Mouse (Mus musculus) limb, embryonic 11.5 days (tissue): ENCODE results near the gene Ovol1. TPM values are rescaled to one million over a fixed set of nuclear protein-coding genes. Genes with fewer than 3 reads are reported as not detected.

Experiments used
- ATAC-seq: fragments of 200-750 bp; cut with Nextera tagmentation; 2 replicates; pipeline ENCODE4 v1.8.0; 2017; ENCODE audit warnings: low read depth; ENCODE audit not compliant: insufficient number of reproducible peaks, low FRiP score, low TSS enrichment
- DNase-seq: peaks from one replicate; pipeline ENCODE4 v3.0.0-alpha.2; 2015; ENCODE audit warnings: low spot score
- H3K27ac ChIP-seq: fragments of 300-500 bp; sonication (generic); replicated peaks from 2 replicates; pipeline ENCODE4 v1.5.1; 2014; ENCODE audit warnings: low read depth, mild to moderate bottlenecking, low read length
- H3K27me3 ChIP-seq: fragments of 300-500 bp; sonication (generic); 2 replicates; pipeline ENCODE4 v1.6.1; 2014; ENCODE audit warnings: mild to moderate bottlenecking, low read length, mixed read lengths; ENCODE audit not compliant: control insufficient read depth, insufficient read depth
- H3K36me3 ChIP-seq: fragments of 300-500 bp; sonication (generic); 2 replicates; pipeline ENCODE4 v1.6.1; 2014; ENCODE audit warnings: mild to moderate bottlenecking, low read length, moderate library complexity, mixed read lengths; ENCODE audit not compliant: control insufficient read depth, insufficient read depth
- H3K4me1 ChIP-seq: fragments of 300-500 bp; sonication (generic); 2 replicates; pipeline ENCODE4 v1.6.1; 2014; ENCODE audit warnings: low read length, mixed read lengths; ENCODE audit not compliant: control insufficient read depth, insufficient read depth
- H3K4me2 ChIP-seq: fragments of 300-500 bp; sonication (generic); 2 replicates; pipeline ENCODE4 v1.6.1; 2014; ENCODE audit warnings: low read depth, mild to moderate bottlenecking, moderate library complexity; ENCODE audit not compliant: severe bottlenecking
- H3K4me3 ChIP-seq: fragments of 300-500 bp; sonication (generic); 2 replicates; pipeline ENCODE4 v1.5.1; 2014; ENCODE audit warnings: low read depth, low read length
- H3K9ac ChIP-seq: fragments of 300-500 bp; sonication (generic); 2 replicates; pipeline ENCODE4 v1.6.1; 2014; ENCODE audit warnings: mild to moderate bottlenecking, low read length
- H3K9me3 ChIP-seq: fragments of 300-500 bp; sonication (generic); 2 replicates; pipeline ENCODE4 v1.6.1; 2016; ENCODE audit warnings: low read length; ENCODE audit not compliant: control insufficient read depth
- WGBS: fragments of 180-500 bp; shearing (Covaris S2); extraction: QIAGEN DNeasy Blood & Tissue Kit; methylation state at CpG from one replicate; pipeline ENCODE4 v1.1.7; 2014; 5-methylcytosine and 5-hydroxymethylcytosine counted together
- polyA plus RNA-seq: library from polyadenylated mRNA; unstranded; fragments of >200 nt; fragmentation: Nextera tagmentation; extraction: Ambion mirVana; gene quantifications from 2 replicates; pipeline ENCODE4 v1.2.1, GENCODE M21; 2014

Gene Ovol1
- 0.74 and 0.79 TPM in 2 replicates for polyA plus RNA-seq

DNA sequence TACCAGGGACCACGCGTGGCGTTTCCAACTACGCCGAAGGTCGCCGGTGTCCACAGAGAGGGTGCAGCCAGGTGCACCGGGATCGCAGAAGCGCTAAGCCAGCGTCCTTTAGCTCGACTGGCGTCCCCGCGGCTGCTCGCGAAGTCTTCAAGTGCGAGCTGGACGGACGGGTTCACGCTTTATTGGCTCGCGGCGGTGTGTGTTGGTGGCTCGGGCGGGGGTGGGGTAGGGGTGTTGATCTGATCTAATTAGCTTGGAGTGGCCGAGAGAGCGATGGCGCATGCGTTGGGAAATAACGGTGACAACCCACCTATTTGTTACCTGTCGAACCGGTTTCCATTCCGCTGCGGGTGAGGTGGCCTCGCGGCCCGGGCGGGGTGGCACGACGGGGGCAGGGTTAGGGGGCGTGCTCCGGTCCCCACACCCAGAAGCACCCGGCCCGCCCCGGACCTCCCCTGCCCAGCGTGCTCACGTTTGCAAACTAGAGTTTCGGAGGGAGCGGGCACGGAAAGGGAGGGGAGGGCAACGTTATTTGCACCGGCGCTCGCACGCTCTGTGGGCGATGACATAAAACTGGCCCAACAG lies at the start of gene Ovol1:
TSS of gene Ovol1 (minus strand) at position 190 of the 585 bp plus-strand sequence.
- ATAC-seq (no peak), DNase-seq (peak; percentile 53)
- no peaks in the 10 kb centered on the region for H3K36me3 ChIP-seq
- H3K27me3 ChIP-seq: peaks cover 72% of the 10 kb centered on the region
- WGBS: under 1% methylated on average over 55 of the region's 57 CpGs
- H3K9ac ChIP-seq: no peak within 1 kb of the TSS
- peak within 1 kb of the TSS; percentile 71 for H3K4me2 ChIP-seq
- H3K4me1 ChIP-seq: peaks cover 10% of the 10 kb centered on the region
- H3K9me3 ChIP-seq: no peaks in the 10 kb centered on the region
- H3K27ac ChIP-seq: no peak within 1 kb of the TSS
- H3K4me3 ChIP-seq: peak within 1 kb of the TSS; percentile 33

DNA sequence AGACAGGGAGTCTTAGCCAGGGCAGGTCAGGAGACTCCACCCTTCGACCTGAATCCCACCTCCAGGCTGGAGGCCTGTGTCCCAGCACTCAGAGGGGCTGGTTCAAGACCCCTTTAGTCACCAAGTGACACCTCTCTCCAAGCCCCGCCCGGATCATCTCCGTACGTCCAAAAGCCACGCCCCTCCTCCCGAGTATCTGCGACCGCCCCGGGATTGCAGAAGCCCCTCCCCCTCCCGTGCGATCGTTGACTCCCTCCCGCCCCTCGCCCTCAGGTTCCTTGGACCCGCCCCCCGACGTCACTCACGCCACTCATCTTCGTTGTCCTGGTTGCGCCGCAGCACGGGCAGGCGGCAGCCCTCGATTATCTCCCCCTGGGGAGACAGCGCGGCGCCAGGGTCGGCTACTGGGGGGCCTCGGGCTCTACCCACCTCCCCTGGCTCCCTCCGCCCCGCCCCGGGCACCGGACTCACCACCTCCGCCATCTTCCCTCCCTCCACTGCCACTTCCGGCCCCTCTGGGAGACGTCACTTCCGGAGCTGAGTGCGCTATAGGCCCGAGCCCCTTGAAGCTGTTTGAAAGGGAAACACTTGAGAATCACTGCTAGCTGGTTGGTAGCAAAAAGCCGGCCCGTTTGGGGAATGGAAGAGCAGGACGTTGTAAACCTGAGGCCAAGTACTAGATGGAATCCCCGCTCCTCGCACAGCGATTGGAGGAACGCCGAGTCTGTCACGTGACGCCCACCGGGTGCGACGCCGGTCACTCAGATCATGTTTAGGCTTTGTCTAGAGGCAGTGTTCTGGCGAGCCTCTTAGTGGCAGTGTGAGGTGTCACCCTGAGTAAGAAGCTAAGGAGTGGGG lies 49.3 kb upstream of the Ovol1 start, which contains the start of gene Kat5:
TSS of gene Kat5 (minus strand) at position 691 of the 858 bp plus-strand sequence.
- Histone ChIP-seq H3K4me3 (peak within 1 kb of the TSS; percentile 65), H3K27me3 (no peaks in the 10 kb centered on the region), H3K9me3 (no peaks in the 10 kb centered on the region), H3K36me3 (peaks cover 28% of the 10 kb centered on the region), H3K27ac (peak within 1 kb of the TSS; percentile 87), H3K4me1 (peaks cover 8% of the 10 kb centered on the region; the same call in 1 of the 2 replicates), H3K9ac (peak within 1 kb of the TSS; percentile 83), H3K4me2 (peak within 1 kb of the TSS; percentile 74)
- WGBS: under 1% methylated on average over 53 of the region's 55 CpGs
- peak; percentile 96 for DNase-seq
- ATAC-seq: peak; percentile 85

DNA sequence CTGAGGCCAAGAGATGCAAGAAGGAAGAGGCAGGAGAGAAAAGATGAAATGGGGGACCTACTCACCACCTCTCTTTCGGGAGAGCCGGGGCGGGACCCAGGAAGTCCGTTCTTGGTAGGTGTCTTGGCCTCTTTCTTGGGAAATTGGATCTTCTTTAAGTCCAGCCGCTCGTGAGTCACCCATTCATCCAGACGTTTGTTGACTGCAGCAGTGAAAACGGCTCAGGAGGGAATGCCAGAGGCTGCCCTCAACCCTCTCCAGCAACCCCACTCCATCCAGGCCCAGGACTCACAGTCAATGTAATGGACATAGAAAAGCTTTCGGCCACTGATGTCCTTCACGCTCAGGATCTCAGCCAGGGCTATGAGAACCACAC lies 48.7 kb upstream of the Ovol1 start:
- DNase-seq: no peak
- peak overlapping the region; percentile 65 for H3K4me3 ChIP-seq
- WGBS: 66% methylated on average over 10 of the region's 10 CpGs
- peak overlapping the region; percentile 83 for H3K9ac ChIP-seq
- H3K9me3 ChIP-seq: no peaks in the 10 kb centered on the region
- peaks cover 31% of the 10 kb centered on the region for H3K36me3 ChIP-seq
- H3K4me1 ChIP-seq: peaks cover 8% of the 10 kb centered on the region; the same call in 1 of the 2 replicates
- no peak overlapping the region for H3K27ac ChIP-seq
- no peaks in the 10 kb centered on the region for H3K27me3 ChIP-seq
- ATAC-seq: no peak
- peak overlapping the region; percentile 74 for H3K4me2 ChIP-seq

DNA sequence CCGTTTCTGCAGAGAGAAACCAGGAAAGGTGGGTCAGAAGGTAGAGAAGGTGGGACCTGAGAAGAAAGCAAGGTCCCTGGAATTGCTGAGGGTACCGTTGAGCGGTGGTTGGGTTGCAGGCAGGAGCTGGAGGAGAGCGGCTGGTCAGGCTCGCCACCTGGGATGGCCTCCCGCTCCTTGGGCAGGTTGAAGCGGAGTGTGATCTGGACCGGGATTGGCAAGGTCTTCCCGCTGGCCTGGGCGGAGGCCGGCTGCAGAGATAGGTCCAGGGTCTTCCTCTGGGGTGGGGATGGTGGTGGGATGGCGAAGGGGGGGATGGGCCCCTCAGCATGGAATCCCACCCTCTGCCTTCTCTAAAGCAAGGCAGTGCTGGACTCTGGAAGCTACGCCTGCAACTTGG lies 48.3 kb upstream of the Ovol1 start:
- no peak for DNase-seq
- H3K27me3 ChIP-seq: no peaks in the 10 kb centered on the region
- H3K4me2 ChIP-seq: peak overlapping the region; percentile 74
- no peak overlapping the region for H3K27ac ChIP-seq
- no peak overlapping the region for H3K4me3 ChIP-seq
- 95% methylated on average over 13 of the region's 13 CpGs for WGBS
- peaks cover 33% of the 10 kb centered on the region for H3K36me3 ChIP-seq
- no peak for ATAC-seq
- no peak overlapping the region; the same call in 1 of the 2 replicates for H3K9ac ChIP-seq
- no peaks in the 10 kb centered on the region for H3K9me3 ChIP-seq
- peaks cover 8% of the 10 kb centered on the region; the same call in 1 of the 2 replicates for H3K4me1 ChIP-seq

DNA sequence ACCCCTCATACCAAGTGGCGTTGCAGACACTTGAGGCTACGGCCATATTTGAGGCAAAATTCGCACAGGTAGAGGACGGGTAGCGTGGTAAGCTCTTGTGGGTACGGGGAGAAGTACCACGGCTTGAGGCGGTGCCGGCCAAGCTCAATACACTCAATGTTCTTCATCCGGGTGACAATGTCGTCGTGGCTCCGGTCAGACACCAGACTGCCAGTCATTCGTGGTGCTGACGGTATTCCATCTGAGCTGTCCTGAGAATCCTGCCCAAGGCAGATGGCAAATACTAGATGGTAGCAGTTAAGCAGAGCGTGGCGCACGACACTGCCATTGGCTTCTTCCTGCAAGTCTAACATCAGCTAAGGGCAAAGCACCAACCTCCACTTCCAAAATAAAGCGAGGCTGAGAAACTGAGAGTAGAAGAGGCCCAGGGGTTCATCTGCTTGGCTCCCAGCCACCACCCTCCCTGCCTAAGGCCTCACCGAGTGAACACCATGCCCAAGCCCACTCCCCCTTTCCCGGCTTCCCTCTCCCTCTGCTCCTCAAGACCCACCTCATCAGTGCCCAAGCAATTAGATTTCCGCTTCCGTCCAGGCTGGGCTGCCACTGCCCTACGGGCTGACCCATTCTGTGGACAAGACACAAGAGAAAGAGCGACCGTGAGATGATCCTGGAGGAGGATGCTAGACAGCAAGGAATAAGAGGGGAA lies 47.4 kb upstream of the Ovol1 start:
- no peak for DNase-seq
- no peaks in the 10 kb centered on the region for H3K9me3 ChIP-seq
- H3K4me3 ChIP-seq: no peak overlapping the region
- peaks cover 33% of the 10 kb centered on the region for H3K36me3 ChIP-seq
- H3K4me1 ChIP-seq: peaks cover 13% of the 10 kb centered on the region
- WGBS: 97% methylated on average over 26 of the region's 26 CpGs
- H3K9ac ChIP-seq: no peak overlapping the region
- no peak overlapping the region for H3K27ac ChIP-seq
- no peak for ATAC-seq
- H3K27me3 ChIP-seq: no peaks in the 10 kb centered on the region
- no peak overlapping the region for H3K4me2 ChIP-seq

DNA sequence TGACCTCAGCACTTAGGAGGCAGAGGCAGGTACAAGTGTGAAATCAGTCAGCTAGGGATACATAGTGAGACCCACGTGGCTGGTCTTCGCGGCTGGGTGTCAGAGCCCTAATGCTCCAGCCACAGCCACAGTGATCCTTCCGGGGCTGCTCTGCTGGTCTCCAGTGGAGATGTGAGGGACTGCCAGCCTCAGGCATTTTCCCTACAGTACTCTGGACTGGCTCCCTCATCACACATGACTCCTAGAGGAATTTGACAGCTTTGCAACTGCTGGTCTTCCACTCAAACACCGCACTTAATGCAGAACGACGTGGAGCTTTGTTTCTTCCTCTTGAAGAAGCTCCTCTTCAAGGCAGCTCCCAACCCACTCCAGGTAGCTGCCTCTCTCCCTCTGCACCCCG lies 45.8 kb upstream of the Ovol1 start:
- Histone ChIP-seq H3K27me3 (no peaks in the 10 kb centered on the region), H3K9me3 (no peaks in the 10 kb centered on the region), H3K27ac (no peak overlapping the region), H3K9ac (no peak overlapping the region), H3K4me2 (no peak overlapping the region), H3K36me3 (peaks cover 33% of the 10 kb centered on the region), H3K4me3 (no peak overlapping the region), H3K4me1 (peaks cover 16% of the 10 kb centered on the region)
- 84% methylated on average over 8 of the region's 8 CpGs for WGBS
- ATAC-seq: no peak
- DNase-seq: no peak

DNA sequence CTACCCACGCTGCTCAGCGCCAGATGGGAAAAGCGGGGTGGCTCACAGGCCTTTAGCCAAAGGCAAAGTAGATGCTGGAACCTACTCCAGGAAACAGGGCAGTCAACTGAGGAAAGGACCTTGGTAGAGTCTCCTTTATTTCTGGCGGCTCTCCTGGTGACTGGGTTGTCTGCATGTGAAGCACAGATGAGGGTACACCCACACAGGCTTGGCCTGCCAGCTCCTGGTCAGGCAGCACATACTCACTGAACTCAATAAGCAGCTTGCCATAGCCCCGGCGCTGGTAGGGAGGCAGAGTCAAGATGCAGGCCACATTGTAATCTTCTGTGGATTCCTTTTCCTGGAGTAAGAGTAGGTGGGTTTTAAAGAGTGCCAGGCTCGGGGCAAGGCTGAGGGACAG lies 44.7 kb upstream of the Ovol1 start:
- Histone ChIP-seq H3K9ac (no peak overlapping the region), H3K4me3 (no peak overlapping the region), H3K27me3 (no peaks in the 10 kb centered on the region), H3K4me2 (no peak overlapping the region), H3K36me3 (peaks cover 33% of the 10 kb centered on the region), H3K27ac (no peak overlapping the region), H3K9me3 (no peaks in the 10 kb centered on the region), H3K4me1 (peaks cover 13% of the 10 kb centered on the region)
- 91% methylated on average over 7 of the region's 7 CpGs for WGBS
- no peak for DNase-seq
- ATAC-seq: no peak

DNA sequence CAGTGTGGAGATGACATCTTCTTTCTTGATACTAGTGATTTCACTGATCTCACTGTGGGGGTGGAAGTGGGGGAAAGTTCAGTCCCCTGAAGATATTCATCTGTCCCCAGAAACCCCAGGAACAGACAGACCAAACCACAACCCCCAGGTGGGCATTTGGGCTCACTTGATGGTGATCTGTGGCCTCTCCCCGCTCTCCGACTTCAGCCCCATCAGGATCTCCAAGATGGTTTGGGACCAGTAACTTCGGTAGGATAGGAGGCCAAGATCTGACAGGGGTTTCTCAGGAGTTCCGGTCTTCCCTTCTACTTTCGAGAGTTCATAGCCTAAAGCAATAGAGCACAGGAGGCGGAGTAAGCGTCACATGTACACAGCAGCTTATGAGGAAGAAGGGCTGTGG lies 43.2 kb upstream of the Ovol1 start:
- Histone ChIP-seq H3K4me1 (peaks cover 8% of the 10 kb centered on the region), H3K27me3 (no peaks in the 10 kb centered on the region), H3K4me2 (no peak overlapping the region), H3K9me3 (no peaks in the 10 kb centered on the region), H3K9ac (no peak overlapping the region), H3K4me3 (0 out of 2 replicates have a peak overlapping the region, but pooled peaks have one; percentile 8), H3K36me3 (peaks cover 32% of the 10 kb centered on the region), H3K27ac (no peak overlapping the region)
- DNase-seq: no peak
- no peak for ATAC-seq
- WGBS: 87% methylated on average over 7 of the region's 7 CpGs
